Mouse (Mus musculus): ENCODE results near the gene 2210408I21Rik. TPM values are rescaled to one million over a fixed set of nuclear protein-coding genes. Genes with fewer than 3 reads are reported as not detected.

2210408I21Rik gene
- polyA plus RNA-seq, 1 experiment from 2014 or later, result 2.8 TPM

GRCm38 (mm10) chr13:77400762-77401161 is 265.4 kb downstream of the 2210408I21Rik start:
- 71% methylated on average over 2 of the region's 2 CpGs for WGBS (ENCODE audit: insufficient replicate concordance)
- no peak for DNase-seq
- H3K27me3 ChIP-seq, result no peaks in the 10 kb centered on the region

GRCm38 (mm10) chr13:77408530-77408929 is 273.2 kb downstream of the 2210408I21Rik start:
- H3K4me2 ChIP-seq, result no peak overlapping the region
- no peak overlapping the region for H3K9ac ChIP-seq
- H3K4me1 ChIP-seq (replicated peaks), result no peaks in the 10 kb centered on the region
- no peak for DNase-seq
- no peaks in the 10 kb centered on the region for H3K9me3 ChIP-seq (replicated peaks)
- H3K27ac ChIP-seq, result no peak overlapping the region
- no peaks in the 10 kb centered on the region for H3K27me3 ChIP-seq
- no peak for ATAC-seq (ENCODE audit: low read depth)
- H3K36me3 ChIP-seq, result no peaks in the 10 kb centered on the region
- 50% methylated on average over 3 of the region's 3 CpGs for WGBS (ENCODE audit: insufficient replicate concordance)
- H3K4me3 ChIP-seq (replicated peaks), result no peak overlapping the region

More at GRCm38 (mm10) chr13:77400762-77401161, 265.4 kb downstream of the 2210408I21Rik start:
- ATAC-seq (ENCODE audit: low read depth), result no peak
- no peak overlapping the region for H3K4me2 ChIP-seq
- H3K9ac ChIP-seq, result no peak overlapping the region
- no peaks in the 10 kb centered on the region for H3K36me3 ChIP-seq
- H3K9me3 ChIP-seq (replicated peaks), result no peaks in the 10 kb centered on the region
- H3K4me3 ChIP-seq (replicated peaks), result no peak overlapping the region
- no peaks in the 10 kb centered on the region for H3K4me1 ChIP-seq (replicated peaks)
- no peak overlapping the region for H3K27ac ChIP-seq

GRCm38 (mm10) chr13:77409804-77410203 is 274.5 kb downstream of the 2210408I21Rik start:
- Histone ChIP-seq H3K4me1 (replicated peaks) (no peaks in the 10 kb centered on the region), H3K9me3 (replicated peaks) (no peaks in the 10 kb centered on the region), H3K4me2 (no peak overlapping the region), H3K27ac (no peak overlapping the region), H3K27me3 (no peaks in the 10 kb centered on the region), H3K9ac (no peak overlapping the region), H3K36me3 (no peaks in the 10 kb centered on the region), H3K4me3 (replicated peaks) (no peak overlapping the region)
- DNase-seq (no peak), ATAC-seq (ENCODE audit: low read depth) (no peak)
- 65% methylated on average over 2 of the region's 2 CpGs for WGBS (ENCODE audit: insufficient replicate concordance)

- ATAC-seq (ENCODE audit: low read depth) (no peak), DNase-seq (no peak)
- H3K27me3 ChIP-seq, result no peaks in the 10 kb centered on the region
- no peak overlapping the region for H3K4me3 ChIP-seq (replicated peaks)
- H3K9me3 ChIP-seq (replicated peaks), result no peaks in the 10 kb centered on the region
- no peaks in the 10 kb centered on the region for H3K36me3 ChIP-seq
- no peak overlapping the region for H3K9ac ChIP-seq
- H3K4me1 ChIP-seq (replicated peaks), result no peaks in the 10 kb centered on the region
- no peak overlapping the region for H3K27ac ChIP-seq
- WGBS (ENCODE audit: insufficient replicate concordance), result 56% methylated on average over 2 of the region's 2 CpGs
- H3K4me2 ChIP-seq, result no peak overlapping the region
Measured at GRCm38 (mm10) chr13:77412829-77413228, 277.5 kb downstream of the 2210408I21Rik start.

GRCm38 (mm10) chr13:77450007-77450567 is 314.7 kb downstream of the 2210408I21Rik start:
- H3K9ac ChIP-seq, result no peak overlapping the region
- no peaks in the 10 kb centered on the region for H3K9me3 ChIP-seq (replicated peaks)
- no peak for DNase-seq
- H3K4me3 ChIP-seq (replicated peaks), result no peak overlapping the region
- no peaks in the 10 kb centered on the region for H3K27me3 ChIP-seq
- WGBS (ENCODE audit: insufficient replicate concordance), result 66% methylated on average over 5 of the region's 5 CpGs
- H3K27ac ChIP-seq, result no peak overlapping the region
- no peak for ATAC-seq (ENCODE audit: low read depth)
- no peaks in the 10 kb centered on the region for H3K36me3 ChIP-seq
- H3K4me2 ChIP-seq, result no peak overlapping the region
- no peaks in the 10 kb centered on the region for H3K4me1 ChIP-seq (replicated peaks)

- DNase-seq, result no peak
- H3K4me2 ChIP-seq, result no peak overlapping the region
- no peak overlapping the region for H3K4me3 ChIP-seq (replicated peaks)
- ATAC-seq (ENCODE audit: low read depth), result no peak
- H3K27me3 ChIP-seq, result no peaks in the 10 kb centered on the region
- H3K36me3 ChIP-seq, result no peaks in the 10 kb centered on the region
- H3K4me1 ChIP-seq (replicated peaks), result no peaks in the 10 kb centered on the region
- H3K27ac ChIP-seq, result no peak overlapping the region
- 72% methylated on average over 3 of the region's 3 CpGs for WGBS (ENCODE audit: insufficient replicate concordance)
- no peaks in the 10 kb centered on the region for H3K9me3 ChIP-seq (replicated peaks)
- H3K9ac ChIP-seq, result no peak overlapping the region
Measured at GRCm38 (mm10) chr13:77470093-77470621, 334.8 kb downstream of the 2210408I21Rik start.

GRCm38 (mm10) chr13:77476420-77476819 is 341.1 kb downstream of the 2210408I21Rik start:
- no peaks in the 10 kb centered on the region for H3K9me3 ChIP-seq (replicated peaks)
- ATAC-seq (ENCODE audit: low read depth) (no peak), DNase-seq (no peak)
- WGBS (ENCODE audit: insufficient replicate concordance), result 69% methylated on average over 4 of the region's 4 CpGs
- no peaks in the 10 kb centered on the region for H3K27me3 ChIP-seq
- H3K36me3 ChIP-seq, result no peaks in the 10 kb centered on the region
- no peak overlapping the region for H3K27ac ChIP-seq
- H3K4me1 ChIP-seq (replicated peaks), result no peaks in the 10 kb centered on the region
- no peak overlapping the region for H3K9ac ChIP-seq
- no peak overlapping the region for H3K4me3 ChIP-seq (replicated peaks)
- H3K4me2 ChIP-seq, result no peak overlapping the region

- Histone ChIP-seq H3K4me1 (replicated peaks) (no peaks in the 10 kb centered on the region), H3K27ac (no peak overlapping the region), H3K9me3 (replicated peaks) (no peaks in the 10 kb centered on the region), H3K36me3 (no peaks in the 10 kb centered on the region), H3K27me3 (no peaks in the 10 kb centered on the region), H3K4me3 (replicated peaks) (no peak overlapping the region), H3K9ac (no peak overlapping the region), H3K4me2 (no peak overlapping the region)
- 55% methylated on average over 6 of the region's 6 CpGs for WGBS (ENCODE audit: insufficient replicate concordance)
- ATAC-seq (ENCODE audit: low read depth) (no peak), DNase-seq (no peak)
Measured at GRCm38 (mm10) chr13:77478425-77479119, 343.2 kb downstream of the 2210408I21Rik start.

GRCm38 (mm10) chr13:77489938-77490651 is 354.8 kb downstream of the 2210408I21Rik start:
- Histone ChIP-seq H3K9ac (no peak overlapping the region), H3K27me3 (no peaks in the 10 kb centered on the region), H3K27ac (no peak overlapping the region), H3K4me3 (replicated peaks) (no peak overlapping the region), H3K9me3 (replicated peaks) (no peaks in the 10 kb centered on the region), H3K4me1 (replicated peaks) (no peaks in the 10 kb centered on the region), H3K4me2 (no peak overlapping the region), H3K36me3 (no peaks in the 10 kb centered on the region)
- WGBS (ENCODE audit: insufficient replicate concordance), result 65% methylated on average over 3 of the region's 3 CpGs
- ATAC-seq (ENCODE audit: low read depth) (no peak), DNase-seq (no peak)

- Histone ChIP-seq H3K4me1 (replicated peaks) (no peaks in the 10 kb centered on the region), H3K27me3 (no peaks in the 10 kb centered on the region), H3K4me2 (no peak overlapping the region), H3K9me3 (replicated peaks) (no peaks in the 10 kb centered on the region), H3K36me3 (no peaks in the 10 kb centered on the region), H3K27ac (no peak overlapping the region), H3K9ac (no peak overlapping the region), H3K4me3 (replicated peaks) (no peak overlapping the region)
- ATAC-seq (ENCODE audit: low read depth), result no peak
- WGBS (ENCODE audit: insufficient replicate concordance), result 58% methylated on average over 1 of the region's 1 CpGs
- DNase-seq, result no peak
Measured at GRCm38 (mm10) chr13:77514046-77514445, 378.7 kb downstream of the 2210408I21Rik start.

- no peak for ATAC-seq (ENCODE audit: low read depth)
- no peak overlapping the region for H3K4me3 ChIP-seq (replicated peaks)
- no peaks in the 10 kb centered on the region for H3K9me3 ChIP-seq (replicated peaks)
- no peaks in the 10 kb centered on the region for H3K4me1 ChIP-seq (replicated peaks)
- 58% methylated on average over 8 of the region's 8 CpGs for WGBS (ENCODE audit: insufficient replicate concordance)
- H3K27me3 ChIP-seq, result no peaks in the 10 kb centered on the region
- H3K4me2 ChIP-seq, result no peak overlapping the region
- no peak overlapping the region for H3K9ac ChIP-seq
- no peak for DNase-seq
- H3K36me3 ChIP-seq, result no peaks in the 10 kb centered on the region
- H3K27ac ChIP-seq, result no peak overlapping the region
Measured at GRCm38 (mm10) chr13:77528960-77529699, 393.8 kb downstream of the 2210408I21Rik start.

Data from liver, embryonic 13.5 days (tissue).